Mouse (Mus musculus): ENCODE measurements around the gene Ldlrad2.

Gene Ldlrad2

GRCm38 (mm10) chr4:137553466-137553865 is 20.9 kb downstream of the Ldlrad2 start:
- no peak for DNase-seq (ENCODE audit: low spot score in 2 of 2)

- no peak for DNase-seq (ENCODE audit: low spot score in 2 of 2)
These were observed 28.3 kb downstream of the Ldlrad2 start for GRCm38 (mm10) chr4:137546003-137546525.

- DNase-seq (ENCODE audit: low spot score in 2 of 2), result no peak
These were observed 28.8 kb downstream of the Ldlrad2 start for GRCm38 (mm10) chr4:137545568-137545967.

GRCm38 (mm10) chr4:137542968-137543367 is 31.4 kb downstream of the Ldlrad2 start:
- no peak for DNase-seq (ENCODE audit: low spot score in 2 of 2)

- no peak for DNase-seq (ENCODE audit: low spot score in 2 of 2)
These were observed 34.0 kb downstream of the Ldlrad2 start for GRCm38 (mm10) chr4:137540356-137540755.

- no peak for DNase-seq (ENCODE audit: low spot score in 2 of 2)
These were observed 46.5 kb downstream of the Ldlrad2 start for GRCm38 (mm10) chr4:137527872-137528271.

GRCm38 (mm10) chr4:137527368-137527767 is 47.0 kb downstream of the Ldlrad2 start:
- no peak for DNase-seq (ENCODE audit: low spot score in 2 of 2)

GRCm38 (mm10) chr4:137525426-137525825 is 48.9 kb downstream of the Ldlrad2 start:
- DNase-seq (ENCODE audit: low spot score in 2 of 2), result no peak
